Mouse (Mus musculus) pancreas, adult 10 weeks (tissue): ENCODE results near the gene Ehd2. TPM values are rescaled to one million over a fixed set of nuclear protein-coding genes. Genes with fewer than 3 reads are reported as not detected.

Source experiments
- polyA plus RNA-seq: library from polyadenylated mRNA; stranded (reverse); fragments of 350-450 nt; fragmentation: Illumina TruSeq; extraction: RNeasy Lipid Tissue Mini Kit (QIAGEN cat#74804); gene quantifications from one replicate; pipeline ENCODE4 v1.2.3, GENCODE M21; 2015; ENCODE audit warnings: low read depth, low replicate concordance; ENCODE audit not compliant: insufficient read depth

Gene Ehd2
- polyA plus RNA-seq: 20.4 TPM

DNA sequence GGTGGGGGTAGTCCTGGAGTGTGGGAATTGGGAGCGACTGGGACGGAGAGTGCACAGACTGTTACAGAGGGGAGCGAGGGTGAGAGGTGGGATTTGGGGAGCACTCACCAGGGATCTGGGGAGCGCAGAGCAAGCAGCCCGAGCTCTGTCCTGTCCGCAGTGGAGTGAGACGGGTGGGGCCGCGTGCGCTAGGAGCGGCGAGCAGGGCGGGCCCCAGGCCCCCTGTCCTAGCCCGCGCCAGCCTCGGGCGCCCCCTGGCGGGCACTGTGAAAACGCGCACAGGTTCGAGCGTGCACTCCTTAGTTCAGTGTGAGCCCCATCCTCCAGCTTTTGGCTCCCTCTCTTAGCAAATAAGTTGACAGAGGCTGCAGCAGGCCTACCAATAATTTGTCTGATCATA is at the start of gene Ehd2:
Gene Ehd2 (minus strand): TSS at position 256 of the 400 bp plus-strand sequence.

DNA sequence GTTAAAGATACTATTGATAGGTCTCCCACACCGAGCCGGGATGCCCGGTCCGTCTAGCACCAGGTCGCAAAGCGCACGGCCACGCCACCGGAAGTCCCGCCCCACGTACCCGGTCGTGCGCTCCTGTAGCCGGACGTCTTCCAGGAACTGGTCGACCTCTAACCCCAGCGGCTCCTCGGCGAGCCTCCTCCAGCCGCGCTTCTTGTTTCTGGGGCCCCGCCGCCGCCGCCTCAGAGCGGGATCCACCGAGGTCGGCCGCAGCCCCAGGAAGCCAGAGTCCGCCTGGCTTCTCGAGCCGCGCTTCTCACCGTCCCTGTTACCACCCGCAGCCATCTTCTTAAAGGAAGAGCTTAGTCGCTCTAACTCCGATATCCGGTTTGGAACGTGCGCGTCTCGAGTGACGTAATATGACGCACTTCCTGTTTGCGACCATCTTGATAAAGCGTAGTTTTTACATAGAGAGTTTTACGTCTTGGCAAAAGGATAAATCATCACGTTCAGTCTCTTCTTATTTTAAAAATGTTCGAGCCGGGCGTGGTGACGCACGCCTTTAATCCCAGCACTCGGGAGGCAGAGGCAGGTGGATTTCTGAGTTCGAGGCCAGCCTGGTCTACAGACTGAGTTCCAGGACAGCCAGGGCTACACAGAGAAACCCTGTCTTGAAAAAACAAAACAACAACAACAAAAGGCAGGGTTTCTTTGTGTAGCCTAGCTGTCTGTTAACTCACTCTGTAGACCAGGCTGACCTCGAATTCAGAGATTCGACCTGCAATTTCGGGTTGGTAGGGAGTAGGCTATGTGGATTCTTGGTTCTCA is 21.4 kb downstream of the Ehd2 start, which contains the start of gene Nop53:
Gene Nop53 (minus strand): TSS at position 354 of the 816 bp plus-strand sequence.

DNA sequence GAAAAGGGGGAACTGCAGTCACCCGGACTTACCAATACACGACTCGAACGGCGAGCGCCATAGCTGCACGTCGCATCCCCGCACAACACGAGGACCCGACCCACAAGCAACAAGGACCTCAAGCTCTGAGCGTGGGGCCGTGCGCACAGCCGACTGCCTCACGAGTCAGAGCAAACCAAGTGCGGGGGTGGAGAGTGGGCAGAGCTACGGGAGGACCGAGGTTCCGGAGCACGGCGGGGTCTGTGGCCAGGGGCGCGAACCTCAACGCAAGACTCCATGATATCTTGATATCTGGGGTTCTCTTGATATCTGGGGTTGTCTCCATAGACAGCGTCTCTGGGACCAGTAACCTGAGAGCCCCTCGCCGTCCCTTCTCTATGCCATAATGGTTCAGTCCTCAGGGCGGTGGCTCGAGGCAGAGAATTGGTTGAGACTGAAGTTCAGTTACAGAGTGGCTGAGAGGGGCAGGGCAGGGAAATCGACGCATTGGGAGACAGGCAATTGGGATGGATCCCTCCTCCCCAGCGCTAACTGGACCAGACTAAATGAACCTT is 45.1 kb downstream of the Ehd2 start, which contains the start of gene Selenow:
Gene Selenow (minus strand): TSS at position 183 of the 554 bp plus-strand sequence.

Other genes starting within 250 kb of the Ehd2 start
- gene Obox5, start 217.4 kb downstream of the Ehd2 start, polyA plus RNA-seq: not detected
- not detected for gene Obox6, start 127.9 kb downstream of the Ehd2 start, polyA plus RNA-seq
- not detected for gene Crx, start 87.6 kb downstream of the Ehd2 start, polyA plus RNA-seq
- not detected for gene Crxos, start 85.0 kb downstream of the Ehd2 start, polyA plus RNA-seq
- gene Selenow, start 45.2 kb downstream of the Ehd2 start, polyA plus RNA-seq: 122 TPM
- 36.2 TPM for gene Nop53, start 21.5 kb downstream of the Ehd2 start, polyA plus RNA-seq
- gene Bicra, start 80.4 kb upstream of the Ehd2 start, polyA plus RNA-seq: 4.8 TPM
- gene Zfp541, start 94.2 kb upstream of the Ehd2 start, polyA plus RNA-seq: not detected
- 57.5 TPM for gene Napa, start 130.9 kb upstream of the Ehd2 start, polyA plus RNA-seq
- 8.0 TPM for gene Kptn, start 152.3 kb upstream of the Ehd2 start, polyA plus RNA-seq
- 0.15 TPM for gene Slc8a2, start 162.3 kb upstream of the Ehd2 start, polyA plus RNA-seq
- 13.5 TPM for gene Meis3, start 207.5 kb upstream of the Ehd2 start, polyA plus RNA-seq